Mouse (Mus musculus): ENCODE data around the gene Slco1c1.
"Not testable (repeated sequence)": the region's sequence is repeated elsewhere in the genome, so short reads cannot be mapped to it uniquely, and the experiment has no call there.

The Slco1c1 gene

DNA sequence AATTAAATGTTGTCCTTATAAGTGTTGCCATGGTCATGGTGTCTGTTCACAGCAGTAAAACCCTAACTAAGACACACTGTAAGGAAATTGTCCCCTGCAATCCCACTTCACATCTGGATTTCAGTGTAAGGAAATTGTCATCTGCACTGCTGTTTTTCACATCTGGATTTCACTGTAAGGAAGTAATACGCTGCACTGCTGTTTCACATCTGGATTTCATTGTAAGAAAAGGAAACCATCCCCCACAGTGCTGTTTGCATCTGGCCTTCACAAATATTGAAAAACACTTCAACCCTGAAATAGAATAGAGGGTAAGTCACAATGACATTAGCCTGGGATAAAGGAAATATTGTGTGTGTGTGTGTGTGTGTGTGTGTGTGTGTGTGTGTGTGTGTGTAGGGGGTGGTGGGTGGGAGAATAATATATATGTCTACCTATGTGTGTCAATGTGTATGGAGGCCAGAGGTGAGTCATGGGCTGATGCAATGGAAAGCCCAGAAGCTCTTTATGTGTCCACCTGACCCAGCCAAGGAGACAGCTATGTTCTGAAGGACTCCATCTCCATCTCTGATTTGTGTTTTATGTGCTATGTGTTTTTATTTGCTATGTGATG is 60.7 kb downstream of the Slco1c1 start:
- in situ Hi-C loops (cut with MboI, MseI), result no loop called here

DNA sequence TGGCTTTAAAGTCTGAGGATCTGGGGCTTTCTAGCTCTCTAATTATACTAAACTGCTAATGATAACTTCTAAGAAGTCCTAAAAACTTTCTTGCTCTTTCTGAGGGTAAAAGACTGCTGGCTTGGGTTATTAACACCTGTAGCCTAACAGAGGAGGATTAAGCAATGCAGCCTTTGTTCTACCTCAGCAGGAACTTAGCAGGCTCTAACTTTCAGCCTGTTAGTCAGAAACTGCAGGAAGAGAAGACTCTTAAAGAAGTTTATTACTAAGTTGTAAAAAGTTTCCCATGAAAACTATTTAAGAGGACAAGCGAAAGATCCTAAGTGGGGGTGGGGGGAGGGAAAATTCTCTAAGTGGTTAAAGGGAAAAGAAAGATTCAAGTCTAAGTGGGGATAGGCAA is 65.8 kb downstream of the Slco1c1 start:
- in situ Hi-C loops (cut with MboI, MseI), result no loop called here

DNA sequence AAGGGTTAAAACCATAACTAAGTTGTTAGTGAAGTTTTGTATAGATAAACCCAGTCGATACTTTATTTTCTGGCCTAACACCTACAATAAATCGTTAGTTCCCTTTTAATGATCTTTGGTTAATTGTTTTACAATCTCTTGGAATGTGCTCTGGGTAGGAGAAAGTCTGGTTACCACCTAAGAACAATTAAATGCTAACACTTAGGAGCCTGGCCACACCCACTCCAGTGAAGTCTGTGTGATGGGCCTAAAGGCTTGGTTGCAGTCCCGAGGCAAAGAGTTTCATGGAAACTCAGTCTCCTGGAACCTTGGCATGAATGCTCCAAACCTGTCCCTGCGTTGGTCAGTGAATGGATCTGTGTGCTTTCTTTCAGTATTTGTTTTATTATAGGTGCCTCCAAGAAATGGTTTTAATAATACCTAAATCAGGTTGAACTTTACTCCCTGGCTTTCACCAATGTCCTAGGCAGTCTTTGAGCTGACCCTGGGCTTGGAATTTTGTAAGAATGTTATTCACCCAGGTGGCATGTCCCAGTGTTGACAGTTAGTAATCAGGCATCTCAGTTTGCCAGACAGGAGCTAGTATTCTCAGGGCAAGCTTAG is 66.5 kb downstream of the Slco1c1 start:
- in situ Hi-C loops (cut with MboI, MseI), result not testable (repeated sequence)

DNA sequence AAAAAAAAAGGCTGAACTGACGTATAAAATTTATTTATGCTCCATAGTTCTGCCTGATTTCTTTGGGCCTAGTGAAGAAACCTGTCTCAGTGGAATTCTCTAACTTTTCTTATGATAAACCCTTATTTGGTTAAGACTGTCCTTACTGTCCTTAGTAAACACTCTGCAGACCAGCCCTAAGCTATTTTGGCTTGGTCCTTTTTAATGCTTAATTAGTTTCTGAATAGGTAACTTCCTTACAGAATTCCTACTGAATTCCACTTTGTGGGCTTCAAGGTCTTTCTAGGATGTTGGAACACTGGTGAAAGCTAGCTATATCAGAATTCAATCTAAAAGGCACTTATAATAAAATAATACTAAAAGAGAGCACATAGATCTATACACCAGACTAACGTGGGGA is 71.9 kb downstream of the Slco1c1 start:
- in situ Hi-C loops (cut with MboI, MseI), result no loop called here

DNA sequence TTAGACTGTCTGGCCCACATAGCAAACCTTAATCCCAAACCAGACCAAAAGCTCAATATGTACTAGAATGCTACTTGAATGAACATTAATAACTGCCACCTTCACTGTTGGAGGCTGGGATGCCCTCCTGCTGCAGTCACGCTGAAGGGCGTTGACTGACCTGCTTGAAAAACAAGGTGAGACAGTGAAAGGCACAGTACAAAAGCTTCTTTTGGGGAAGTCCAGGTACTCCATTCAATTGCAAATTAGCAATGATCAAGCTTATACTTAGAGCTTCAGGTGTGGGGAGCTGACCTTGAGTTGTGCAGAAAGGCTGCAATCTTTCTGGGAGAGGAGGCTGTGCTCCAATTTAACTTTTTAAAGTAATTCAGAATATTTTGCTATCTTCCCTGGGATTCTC is 72.9 kb downstream of the Slco1c1 start:
- in situ Hi-C loops (cut with MboI, MseI), result no loop called here

DNA sequence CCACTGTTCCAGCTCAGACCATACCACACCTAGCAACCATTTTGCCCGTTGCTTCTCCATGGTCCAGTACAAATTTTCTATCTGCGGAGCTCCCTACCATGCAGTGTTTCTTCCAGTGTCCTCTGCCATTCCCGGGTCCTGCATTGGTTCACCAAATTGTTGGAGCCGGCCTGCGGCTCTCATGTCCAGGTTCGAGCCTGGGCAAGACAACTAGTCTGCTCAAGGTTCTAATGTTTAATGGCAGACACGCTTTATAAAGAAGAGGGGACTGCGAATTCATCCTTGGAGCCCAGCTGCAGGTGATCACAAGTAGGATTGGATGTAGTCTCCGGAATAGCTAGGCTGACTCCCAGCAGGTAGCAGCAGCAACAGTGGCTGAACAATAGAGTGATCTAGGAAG is 76.8 kb downstream of the Slco1c1 start:
- in situ Hi-C loops (cut with MboI, MseI), result no loop called here

DNA sequence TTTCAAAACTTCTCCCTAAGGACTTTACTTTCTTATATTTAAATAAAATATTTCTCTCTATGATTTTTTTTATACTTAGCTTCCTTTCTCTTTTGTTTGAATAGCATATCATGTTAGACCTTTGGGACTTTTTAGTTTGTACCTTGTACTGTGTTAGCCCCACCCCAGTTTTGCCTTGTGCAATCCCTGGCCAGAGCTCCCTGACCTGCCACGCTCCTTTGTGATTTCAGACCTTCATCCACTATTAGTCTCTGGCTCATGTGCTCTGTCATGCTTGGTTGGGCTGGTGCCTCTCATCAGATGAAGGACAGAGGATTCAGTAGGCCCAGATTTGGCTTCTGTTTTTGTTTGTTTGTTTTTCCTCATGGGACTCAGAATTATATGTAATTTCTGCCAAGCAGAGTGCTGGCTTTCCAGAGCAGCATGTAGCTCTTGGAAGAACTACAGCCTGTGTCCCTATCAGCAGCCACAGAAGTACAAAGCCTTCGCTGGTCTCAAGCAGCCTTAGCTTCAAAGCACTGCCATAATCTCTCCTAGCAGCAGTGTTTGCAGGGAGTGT is 86.6 kb downstream of the Slco1c1 start:
- in situ Hi-C loops (cut with MboI, MseI), result no loop called here

DNA sequence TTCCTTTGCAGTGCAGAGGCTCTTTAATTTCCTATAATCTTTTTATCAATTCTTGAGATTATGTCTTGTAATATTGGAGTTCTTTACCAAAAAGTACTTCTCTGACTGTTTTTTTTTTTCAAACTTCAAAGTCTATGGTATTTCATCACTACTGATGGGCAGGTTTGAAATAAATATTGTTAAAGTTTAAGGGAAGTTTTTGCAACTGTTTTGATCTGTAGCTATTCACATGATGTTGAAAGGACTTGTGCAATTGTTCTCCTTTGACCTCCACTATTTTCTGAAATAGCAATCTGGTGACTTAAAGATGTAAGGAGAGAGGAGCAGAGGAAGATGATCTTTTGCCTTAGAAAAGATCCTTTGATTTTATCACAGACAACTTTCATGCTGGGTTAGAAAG is 89.8 kb downstream of the Slco1c1 start:
- in situ Hi-C loops (cut with MboI, MseI), result no loop called here

DNA sequence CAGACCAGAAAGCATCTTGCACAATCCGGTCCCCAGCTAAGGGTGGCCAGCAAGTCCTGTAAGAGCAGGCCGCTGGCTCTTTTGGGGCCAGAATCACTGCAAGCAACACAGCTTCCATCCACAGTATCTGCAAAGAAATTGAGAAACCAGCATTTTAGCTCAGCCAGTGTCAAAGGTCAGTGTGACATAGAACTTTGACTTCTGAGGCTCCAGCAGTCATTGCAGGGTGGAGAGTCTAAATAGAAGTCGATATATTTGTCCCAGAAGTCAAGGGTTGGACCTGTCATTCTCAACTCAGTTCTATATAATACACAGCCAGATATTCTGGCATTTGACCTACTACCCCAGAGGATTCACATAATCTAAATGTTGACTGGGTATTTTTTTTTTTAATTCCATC is 91.2 kb downstream of the Slco1c1 start:
- in situ Hi-C loops (cut with MboI, MseI), result no loop called here
